Mouse (Mus musculus): Measurements from ENCODE around the gene Trim37. TPM values are rescaled to one million over a fixed set of nuclear protein-coding genes. Genes with fewer than 3 reads are reported as not detected.

Gene Trim37
- polyA plus RNA-seq, 1 experiment from 2014 or later: 8.2 TPM

- DNase-seq (no peak), ATAC-seq (no peak)
- WGBS (ENCODE audit: insufficient replicate concordance): 61% methylated on average over 5 of the region's 5 CpGs
- Histone ChIP-seq H3K4me2 (ENCODE audit: low read depth, low read length) (no peak overlapping the region), H3K4me1 (ENCODE audit: insufficient read depth) (no peaks in the 10 kb centered on the region), H3K27me3 (ENCODE audit: insufficient read depth, low read length) (no peaks in the 10 kb centered on the region), H3K4me3 (ENCODE audit: low read depth, low read length) (no peak overlapping the region), H3K9me3 (ENCODE audit: low read length) (no peaks in the 10 kb centered on the region), H3K27ac (ENCODE audit: low read depth) (no peak overlapping the region), H3K36me3 (replicated peaks; ENCODE audit: insufficient read depth, low read length) (peaks cover 13% of the 10 kb centered on the region; the same call in 1 of the 2 replicates), H3K9ac (replicated peaks) (no peak overlapping the region)
- TF ChIP-seq EP300 (IDR thresholded peaks at IDR 0.05; ENCODE audit: low read depth) (no peak), CTCF (IDR thresholded peaks at IDR 0.05; ENCODE audit: low read depth) (no peak)
Observed at GRCm38 (mm10) chr11:87235486-87235872, 108.6 kb downstream of the Trim37 start.

GRCm38 (mm10) chr11:87238891-87239530, 112.1 kb downstream of the Trim37 start:
- no peak for DNase-seq
- no peak overlapping the region for H3K27ac ChIP-seq (ENCODE audit: low read depth)
- no peaks in the 10 kb centered on the region for H3K27me3 ChIP-seq (ENCODE audit: insufficient read depth, low read length)
- no peak overlapping the region for H3K4me2 ChIP-seq (ENCODE audit: low read depth, low read length)
- no peaks in the 10 kb centered on the region for H3K4me1 ChIP-seq (ENCODE audit: insufficient read depth)
- no peak for TF ChIP-seq EP300 (IDR thresholded peaks at IDR 0.05; ENCODE audit: low read depth)
- no peak for TF ChIP-seq CTCF (IDR thresholded peaks at IDR 0.05; ENCODE audit: low read depth)
- ATAC-seq: no peak
- no peak overlapping the region for H3K4me3 ChIP-seq (ENCODE audit: low read depth, low read length)
- 89% methylated on average over 7 of the region's 7 CpGs for WGBS (ENCODE audit: insufficient replicate concordance)
- no peaks in the 10 kb centered on the region for H3K9me3 ChIP-seq (ENCODE audit: low read length)
- H3K9ac ChIP-seq (replicated peaks): no peak overlapping the region
- peaks cover 4% of the 10 kb centered on the region; the same call in 1 of the 2 replicates for H3K36me3 ChIP-seq (replicated peaks; ENCODE audit: insufficient read depth, low read length)

- Histone ChIP-seq H3K36me3 (replicated peaks; ENCODE audit: insufficient read depth, low read length) (peaks cover 4% of the 10 kb centered on the region; the same call in 1 of the 2 replicates), H3K9me3 (ENCODE audit: low read length) (no peaks in the 10 kb centered on the region), H3K4me2 (ENCODE audit: low read depth, low read length) (no peak overlapping the region), H3K27me3 (ENCODE audit: insufficient read depth, low read length) (no peaks in the 10 kb centered on the region), H3K27ac (ENCODE audit: low read depth) (no peak overlapping the region), H3K4me1 (ENCODE audit: insufficient read depth) (no peaks in the 10 kb centered on the region), H3K4me3 (ENCODE audit: low read depth, low read length) (no peak overlapping the region), H3K9ac (replicated peaks) (no peak overlapping the region)
- no peak for DNase-seq
- TF ChIP-seq CTCF (IDR thresholded peaks at IDR 0.05; ENCODE audit: low read depth) (no peak), EP300 (IDR thresholded peaks at IDR 0.05; ENCODE audit: low read depth) (no peak)
- 81% methylated on average over 15 of the region's 15 CpGs for WGBS (ENCODE audit: insufficient replicate concordance)
- no peak for ATAC-seq
Observed at GRCm38 (mm10) chr11:87240141-87240832, 113.4 kb downstream of the Trim37 start.

GRCm38 (mm10) chr11:87240833-87241215, 113.9 kb downstream of the Trim37 start:
- peaks cover 4% of the 10 kb centered on the region; the same call in 1 of the 2 replicates for H3K36me3 ChIP-seq (replicated peaks; ENCODE audit: insufficient read depth, low read length)
- ATAC-seq: no peak
- TF ChIP-seq EP300 (IDR thresholded peaks at IDR 0.05; ENCODE audit: low read depth) (no peak), CTCF (IDR thresholded peaks at IDR 0.05; ENCODE audit: low read depth) (no peak)
- H3K4me2 ChIP-seq (ENCODE audit: low read depth, low read length): no peak overlapping the region
- DNase-seq: no peak
- no peak overlapping the region for H3K27ac ChIP-seq (ENCODE audit: low read depth)
- H3K9me3 ChIP-seq (ENCODE audit: low read length): no peaks in the 10 kb centered on the region
- no peak overlapping the region for H3K4me3 ChIP-seq (ENCODE audit: low read depth, low read length)
- no peak overlapping the region for H3K9ac ChIP-seq (replicated peaks)
- no peaks in the 10 kb centered on the region for H3K27me3 ChIP-seq (ENCODE audit: insufficient read depth, low read length)
- WGBS (ENCODE audit: insufficient replicate concordance): 73% methylated on average over 4 of the region's 4 CpGs
- no peaks in the 10 kb centered on the region for H3K4me1 ChIP-seq (ENCODE audit: insufficient read depth)

- Histone ChIP-seq H3K4me3 (ENCODE audit: low read depth, low read length) (no peak overlapping the region), H3K27ac (ENCODE audit: low read depth) (no peak overlapping the region), H3K36me3 (replicated peaks; ENCODE audit: insufficient read depth, low read length) (0 out of 2 replicates have a peak, but pooled peaks cover 1% of the 10 kb centered on the region), H3K9ac (replicated peaks) (no peak overlapping the region), H3K4me2 (ENCODE audit: low read depth, low read length) (no peak overlapping the region), H3K27me3 (ENCODE audit: insufficient read depth, low read length) (no peaks in the 10 kb centered on the region), H3K9me3 (ENCODE audit: low read length) (no peaks in the 10 kb centered on the region), H3K4me1 (ENCODE audit: insufficient read depth) (no peaks in the 10 kb centered on the region)
- no peak for TF ChIP-seq EP300 (IDR thresholded peaks at IDR 0.05; ENCODE audit: low read depth)
- no peak for TF ChIP-seq CTCF (IDR thresholded peaks at IDR 0.05; ENCODE audit: low read depth)
- no peak for DNase-seq
- ATAC-seq: no peak
- 83% methylated on average over 7 of the region's 7 CpGs for WGBS (ENCODE audit: insufficient replicate concordance)
Observed at GRCm38 (mm10) chr11:87241256-87241655, 114.4 kb downstream of the Trim37 start.

GRCm38 (mm10) chr11:87245171-87245840, 118.4 kb downstream of the Trim37 start:
- no peaks in the 10 kb centered on the region for H3K4me1 ChIP-seq (ENCODE audit: insufficient read depth)
- TF ChIP-seq CTCF (IDR thresholded peaks at IDR 0.05; ENCODE audit: low read depth) (no peak), EP300 (IDR thresholded peaks at IDR 0.05; ENCODE audit: low read depth) (no peak)
- H3K4me3 ChIP-seq (ENCODE audit: low read depth, low read length): no peak overlapping the region
- 39% methylated on average over 9 of the region's 9 CpGs for WGBS (ENCODE audit: insufficient replicate concordance)
- no peak overlapping the region for H3K4me2 ChIP-seq (ENCODE audit: low read depth, low read length)
- no peaks in the 10 kb centered on the region for H3K27me3 ChIP-seq (ENCODE audit: insufficient read depth, low read length)
- no peaks in the 10 kb centered on the region for H3K36me3 ChIP-seq (replicated peaks; ENCODE audit: insufficient read depth, low read length)
- H3K9me3 ChIP-seq (ENCODE audit: low read length): no peaks in the 10 kb centered on the region
- H3K9ac ChIP-seq (replicated peaks): no peak overlapping the region
- H3K27ac ChIP-seq (ENCODE audit: low read depth): no peak overlapping the region
- no peak for ATAC-seq
- no peak for DNase-seq

Measured in liver, postnatal 0 days (tissue).